Mouse (Mus musculus): Measurements from ENCODE around the gene Xrcc2. TPM values are rescaled to one million over a fixed set of nuclear protein-coding genes. Genes with fewer than 3 reads are reported as not detected.

Xrcc2 gene
- 4.2 TPM for polyA plus RNA-seq (2014; fragmentation: Illumina TruSeq; extraction: RNeasy Lipid Tissue Mini Kit (QIAGEN cat#74804); ENCODE audit: low read depth, low replicate concordance)

GRCm38 (mm10) chr5:25705567-25706349 is at the start of gene Xrcc2:
Xrcc2 (minus strand) TSS chr5:25705825.

Other genes starting within 250 kb of the Xrcc2 start
- 34.5 TPM for gene Kmt2c, start 207.0 kb downstream of the Xrcc2 start, polyA plus RNA-seq (2014; fragmentation: Illumina TruSeq; extraction: RNeasy Lipid Tissue Mini Kit (QIAGEN cat#74804); ENCODE audit: low read depth, low replicate concordance)
- not detected for gene Cct8l1, start 189.8 kb downstream of the Xrcc2 start, polyA plus RNA-seq (2014; fragmentation: Illumina TruSeq; extraction: RNeasy Lipid Tissue Mini Kit (QIAGEN cat#74804); ENCODE audit: low read depth, low replicate concordance)
- gene Actr3b, start 54.2 kb upstream of the Xrcc2 start, polyA plus RNA-seq (2014; fragmentation: Illumina TruSeq; extraction: RNeasy Lipid Tissue Mini Kit (QIAGEN cat#74804); ENCODE audit: low read depth, low replicate concordance) = 0.40 TPM
- gene Gm21663, start 236.6 kb upstream of the Xrcc2 start, polyA plus RNA-seq (2014; fragmentation: Illumina TruSeq; extraction: RNeasy Lipid Tissue Mini Kit (QIAGEN cat#74804); ENCODE audit: low read depth, low replicate concordance) = not detected
- gene Gm21671, start 248.6 kb upstream of the Xrcc2 start, polyA plus RNA-seq (2014; fragmentation: Illumina TruSeq; extraction: RNeasy Lipid Tissue Mini Kit (QIAGEN cat#74804); ENCODE audit: low read depth, low replicate concordance) = not detected

Measured in kidney, adult 10 weeks (tissue).